Mouse (Mus musculus) liver, embryonic 13.5 days (tissue): ENCODE measurements around the gene Olfr101. TPM values are rescaled to one million over a fixed set of nuclear protein-coding genes. Genes with fewer than 3 reads are reported as not detected.

Experiments
- ATAC-seq: fragments of 200-750 bp; cut with Nextera tagmentation; 2 replicates; pipeline ENCODE4 v1.8.0; 2017; ENCODE audit warnings: low read depth, mild to moderate bottlenecking, moderate number of reproducible peaks, moderate library complexity
- DNase-seq: peaks from one replicate; pipeline ENCODE4 v3.0.0; 2022
- H3K27ac ChIP-seq: fragments of 300-500 bp; sonication (generic); 2 replicates; pipeline ENCODE4 v1.5.1; 2015; ENCODE audit warnings: moderate library complexity, mild to moderate bottlenecking, inconsistent platforms
- H3K27me3 ChIP-seq: fragments of 300-500 bp; sonication (generic); 2 replicates; pipeline ENCODE4 v1.6.1; 2015; ENCODE audit warnings: mild to moderate bottlenecking, inconsistent platforms
- H3K36me3 ChIP-seq: fragments of 300-500 bp; sonication (generic); 2 replicates; pipeline ENCODE4 v1.6.1; 2015; ENCODE audit warnings: mild to moderate bottlenecking, inconsistent platforms
- H3K4me1 ChIP-seq: fragments of 300-500 bp; sonication (generic); replicated peaks from 2 replicates; pipeline ENCODE4 v1.6.1; 2015; ENCODE audit warnings: inconsistent platforms
- H3K4me2 ChIP-seq: fragments of 300-500 bp; sonication (generic); 2 replicates; pipeline ENCODE4 v1.6.1; 2015; ENCODE audit warnings: inconsistent platforms, mild to moderate bottlenecking, moderate library complexity
- H3K4me3 ChIP-seq: fragments of 300-500 bp; sonication (generic); replicated peaks from 2 replicates; pipeline ENCODE4 v1.5.1; 2015; ENCODE audit warnings: mild to moderate bottlenecking, inconsistent platforms
- H3K9ac ChIP-seq: fragments of 300-500 bp; sonication (generic); 2 replicates; pipeline ENCODE4 v1.6.1; 2015; ENCODE audit warnings: mild to moderate bottlenecking, inconsistent platforms
- H3K9me3 ChIP-seq: fragments of 300-500 bp; sonication (generic); replicated peaks from 2 replicates; pipeline ENCODE4 v1.6.1; 2016; ENCODE audit warnings: inconsistent platforms
- WGBS: fragments of 180-500 bp; shearing (Covaris S2); methylation state at CpG from one replicate; pipeline ENCODE4 v1.1.7; 2015; ENCODE audit not compliant: insufficient replicate concordance; 5-methylcytosine and 5-hydroxymethylcytosine counted together
- polyA plus RNA-seq: library from polyadenylated mRNA; unstranded; fragments of >200 nt; fragmentation: Nextera tagmentation; extraction: Ambion mirVana; gene quantifications from 2 replicates; pipeline ENCODE4 v1.2.1, GENCODE M21; 2015

Gene Olfr101
- polyA plus RNA-seq, 1 experiment from 2014 or later = not detected

- ATAC-seq (no peak), DNase-seq (no peak)
- 60% methylated on average over 1 of the region's 1 CpGs for WGBS
- no peaks in the 10 kb centered on the region for H3K27me3 ChIP-seq
- no peaks in the 10 kb centered on the region for H3K9me3 ChIP-seq
- H3K4me2 ChIP-seq = no peak within 1 kb of the TSS
- no peaks in the 10 kb centered on the region for H3K36me3 ChIP-seq
- H3K4me3 ChIP-seq = no peak within 1 kb of the TSS
- H3K4me1 ChIP-seq = no peaks in the 10 kb centered on the region
- no peak within 1 kb of the TSS for H3K27ac ChIP-seq
- no peak within 1 kb of the TSS for H3K9ac ChIP-seq
Measured at GRCm38 (mm10) chr17:37263626-37264025, 40.5 kb downstream of the Olfr101 start, which contains the start of gene Olfr98. Gene Olfr98 (minus strand): TSS chr17:37263749.

GRCm38 (mm10) chr17:37250544-37250943 is 53.6 kb downstream of the Olfr101 start:
- H3K9me3 ChIP-seq = no peaks in the 10 kb centered on the region
- H3K4me3 ChIP-seq = no peak overlapping the region
- DNase-seq (no peak), ATAC-seq (no peak)
- 8% methylated on average over 1 of the region's 1 CpGs for WGBS
- H3K9ac ChIP-seq = no peak overlapping the region
- H3K4me1 ChIP-seq = no peaks in the 10 kb centered on the region
- no peak overlapping the region for H3K4me2 ChIP-seq
- H3K27me3 ChIP-seq = no peaks in the 10 kb centered on the region
- no peaks in the 10 kb centered on the region for H3K36me3 ChIP-seq
- H3K27ac ChIP-seq = no peak overlapping the region

GRCm38 (mm10) chr17:37249460-37249859 is 54.7 kb downstream of the Olfr101 start:
- Histone ChIP-seq H3K36me3 (no peaks in the 10 kb centered on the region), H3K4me1 (no peaks in the 10 kb centered on the region)
- no peak for ATAC-seq

More at GRCm38 (mm10) chr17:37249460-37249859, 54.7 kb downstream of the Olfr101 start:
- Histone ChIP-seq H3K4me2 (no peak overlapping the region), H3K9me3 (no peaks in the 10 kb centered on the region), H3K27ac (no peak overlapping the region), H3K9ac (no peak overlapping the region), H3K4me3 (no peak overlapping the region), H3K27me3 (no peaks in the 10 kb centered on the region)
- no peak for DNase-seq

Other genes with a start within 250 kb of the Olfr101 start
- not detected in 2 replicates for gene Olfr90, start 215.8 kb downstream of the Olfr101 start, polyA plus RNA-seq
- gene Olfr91, start 206.0 kb downstream of the Olfr101 start, polyA plus RNA-seq = not detected in 2 replicates
- gene Olfr92, start 184.2 kb downstream of the Olfr101 start, polyA plus RNA-seq = not detected in 2 replicates
- gene Olfr93, start 142.8 kb downstream of the Olfr101 start, polyA plus RNA-seq = not detected in 2 replicates
- not detected in 2 replicates for gene Ubd, start 110.4 kb downstream of the Olfr101 start, polyA plus RNA-seq
- gene Olfr94, start 103.3 kb downstream of the Olfr101 start, polyA plus RNA-seq = not detected in 2 replicates
- not detected in 2 replicates for gene Olfr95, start 91.2 kb downstream of the Olfr101 start, polyA plus RNA-seq
- not detected in 2 replicates for gene Olfr96, start 84.2 kb downstream of the Olfr101 start, polyA plus RNA-seq
- not detected in 2 replicates for gene Olfr97, start 67.0 kb downstream of the Olfr101 start, polyA plus RNA-seq
- not detected in 2 replicates for gene Olfr98, start 40.6 kb downstream of the Olfr101 start, polyA plus RNA-seq
- gene H2-M3, start 34.1 kb downstream of the Olfr101 start, polyA plus RNA-seq = 1.3 and 1.5 TPM in 2 replicates
- gene Olfr99, start 20.9 kb downstream of the Olfr101 start, polyA plus RNA-seq = not detected in 2 replicates
- gene Olfr102, start 12.7 kb upstream of the Olfr101 start, polyA plus RNA-seq = not detected in 2 replicates
- gene Olfr103, start 35.4 kb upstream of the Olfr101 start, polyA plus RNA-seq = not detected in 2 replicates
- gene Olfr104-ps, start 55.3 kb upstream of the Olfr101 start, polyA plus RNA-seq = not detected in 2 replicates
- not detected in 2 replicates for gene Olfr105-ps, start 74.7 kb upstream of the Olfr101 start, polyA plus RNA-seq
- gene Olfr106-ps, start 86.1 kb upstream of the Olfr101 start, polyA plus RNA-seq = not detected in 2 replicates
- not detected in 2 replicates for gene Olfr107, start 94.9 kb upstream of the Olfr101 start, polyA plus RNA-seq
- gene Olfr108, start 141.2 kb upstream of the Olfr101 start, polyA plus RNA-seq = not detected in 2 replicates
- gene Olfr109, start 154.6 kb upstream of the Olfr101 start, polyA plus RNA-seq = not detected in 2 replicates
- gene H2-M2, start 179.2 kb upstream of the Olfr101 start, polyA plus RNA-seq = not detected in 2 replicates
- not detected in 2 replicates for gene Olfr110, start 188.2 kb upstream of the Olfr101 start, polyA plus RNA-seq
- gene Olfr111, start 203.7 kb upstream of the Olfr101 start, polyA plus RNA-seq = not detected in 2 replicates